Mouse (Mus musculus): Measurements from ENCODE around the gene Kcnip4. TPM values are rescaled to one million over a fixed set of nuclear protein-coding genes. Genes with fewer than 3 reads are reported as not detected.

Gene Kcnip4
- polyA plus RNA-seq, 1 experiment: not detected

- no peak overlapping the region for H3K4me3 ChIP-seq (replicated peaks)
- no peaks in the 10 kb centered on the region for H3K36me3 ChIP-seq (ENCODE audit: control insufficient read depth)
- no peaks in the 10 kb centered on the region; the same call in 1 of the 2 replicates for H3K9me3 ChIP-seq (ENCODE audit: control insufficient read depth, low read length)
- TF ChIP-seq GATA1 (IDR thresholded peaks at IDR 0.05; ENCODE audit: low read length) (no peak), TAL1 (IDR thresholded peaks at IDR 0.05; ENCODE audit: low read length) (no peak)
- H3K27me3 ChIP-seq (ENCODE audit: control insufficient read depth): no peaks in the 10 kb centered on the region
- H3K4me1 ChIP-seq (ENCODE audit: control insufficient read depth): no peaks in the 10 kb centered on the region
These were observed 26.0 kb downstream of the Kcnip4 start for GRCm38 (mm10) chr5:49498743-49499142.

GRCm38 (mm10) chr5:49487270-49487669 is 37.4 kb downstream of the Kcnip4 start:
- no peaks in the 10 kb centered on the region for H3K4me1 ChIP-seq (ENCODE audit: control insufficient read depth)
- no peaks in the 10 kb centered on the region for H3K27me3 ChIP-seq (ENCODE audit: control insufficient read depth)
- no peak for TF ChIP-seq TAL1 (IDR thresholded peaks at IDR 0.05; ENCODE audit: low read length)
- no peak for TF ChIP-seq GATA1 (IDR thresholded peaks at IDR 0.05; ENCODE audit: low read length)
- H3K9me3 ChIP-seq (ENCODE audit: control insufficient read depth, low read length): 0 out of 2 replicates have a peak, but pooled peaks cover 2% of the 10 kb centered on the region
- no peaks in the 10 kb centered on the region for H3K36me3 ChIP-seq (ENCODE audit: control insufficient read depth)
- no peak overlapping the region for H3K4me3 ChIP-seq (replicated peaks)

DNA sequence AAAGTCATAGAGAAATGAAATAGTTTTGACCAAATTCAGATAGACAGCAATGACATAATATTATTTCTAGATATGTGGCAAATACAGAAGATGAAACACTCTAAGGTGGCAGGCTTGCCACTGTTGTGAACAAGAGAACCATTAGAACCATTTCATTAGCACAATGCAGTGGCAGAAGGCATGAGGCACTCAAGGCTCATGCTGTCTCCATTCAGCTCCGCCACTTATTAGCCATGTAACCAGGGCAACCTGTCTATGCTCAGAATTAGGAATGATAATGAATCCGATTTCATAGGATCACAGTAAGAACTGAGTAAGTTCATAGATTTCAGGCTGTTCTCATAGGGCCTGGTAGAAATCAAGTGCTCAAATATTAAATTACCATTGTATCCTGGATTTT is 54.0 kb downstream of the Kcnip4 start:
- Histone ChIP-seq H3K36me3 (ENCODE audit: control insufficient read depth) (no peaks in the 10 kb centered on the region), H3K4me1 (ENCODE audit: control insufficient read depth) (no peaks in the 10 kb centered on the region), H3K27me3 (ENCODE audit: control insufficient read depth) (no peaks in the 10 kb centered on the region), H3K9me3 (ENCODE audit: control insufficient read depth, low read length) (no peaks in the 10 kb centered on the region), H3K4me3 (replicated peaks) (no peak overlapping the region)
- no peak for TF ChIP-seq GATA1 (IDR thresholded peaks at IDR 0.05; ENCODE audit: low read length)
- no peak for TF ChIP-seq TAL1 (IDR thresholded peaks at IDR 0.05; ENCODE audit: low read length)

DNA sequence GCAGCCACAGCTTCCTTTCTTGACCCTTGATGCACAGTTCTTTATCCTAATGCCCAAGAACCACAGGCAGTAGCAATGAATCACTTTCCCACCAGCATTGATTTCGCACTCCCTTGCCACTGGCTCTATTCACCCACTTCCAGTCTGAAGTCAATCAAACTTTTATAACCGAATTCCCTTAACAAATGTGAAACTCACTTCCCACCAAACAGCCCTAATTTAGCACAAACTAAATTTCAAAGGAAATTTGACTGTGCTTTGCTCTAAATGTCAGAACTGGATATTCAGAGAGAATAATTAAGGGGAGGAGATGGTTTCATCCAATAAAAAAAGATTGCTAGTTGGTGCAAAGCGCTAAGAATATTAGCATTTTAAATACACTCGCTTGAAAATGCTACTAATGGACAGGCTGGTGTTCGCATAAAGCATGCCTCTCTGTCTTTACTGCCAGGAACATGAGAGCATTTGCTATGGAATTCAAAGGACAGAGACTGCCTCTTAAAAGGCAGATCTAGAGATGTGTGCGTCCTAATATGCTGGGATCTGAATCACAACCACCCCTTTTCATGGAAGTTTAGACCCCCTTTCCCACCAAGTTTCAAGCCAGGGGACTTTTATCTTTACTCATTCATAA is 63.9 kb downstream of the Kcnip4 start:
- no peak overlapping the region for H3K4me3 ChIP-seq (replicated peaks)
- H3K4me1 ChIP-seq (ENCODE audit: control insufficient read depth): no peaks in the 10 kb centered on the region
- no peaks in the 10 kb centered on the region for H3K9me3 ChIP-seq (ENCODE audit: control insufficient read depth, low read length)
- TF ChIP-seq GATA1 (IDR thresholded peaks at IDR 0.05; ENCODE audit: low read length): no peak
- no peak for TF ChIP-seq TAL1 (IDR thresholded peaks at IDR 0.05; ENCODE audit: low read length)
- H3K27me3 ChIP-seq (ENCODE audit: control insufficient read depth): no peaks in the 10 kb centered on the region
- no peaks in the 10 kb centered on the region for H3K36me3 ChIP-seq (ENCODE audit: control insufficient read depth)

DNA sequence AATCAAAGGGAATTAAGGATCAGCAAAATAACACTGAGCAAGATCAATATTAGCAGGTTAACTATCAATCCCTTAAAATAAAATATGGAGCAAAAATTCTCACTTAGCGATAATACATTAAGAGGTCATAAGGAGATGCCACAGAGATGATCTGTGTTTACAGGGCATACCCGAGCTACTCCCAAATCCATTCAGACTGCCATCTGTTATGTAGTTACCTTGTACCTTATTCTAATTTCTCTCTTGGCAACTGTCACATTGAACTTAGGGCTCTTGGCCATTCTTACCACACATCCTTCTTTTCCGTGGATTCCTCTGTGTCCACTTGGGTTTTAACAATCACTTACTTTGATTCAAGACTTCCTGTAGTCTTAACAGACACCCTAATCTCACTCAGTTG is 71.6 kb downstream of the Kcnip4 start:
- TF ChIP-seq GATA1 (IDR thresholded peaks at IDR 0.05; ENCODE audit: low read length) (no peak), TAL1 (IDR thresholded peaks at IDR 0.05; ENCODE audit: low read length) (no peak)
- Histone ChIP-seq H3K4me3 (replicated peaks) (no peak overlapping the region), H3K9me3 (ENCODE audit: control insufficient read depth, low read length) (no peaks in the 10 kb centered on the region), H3K27me3 (ENCODE audit: control insufficient read depth) (no peaks in the 10 kb centered on the region), H3K4me1 (ENCODE audit: control insufficient read depth) (no peaks in the 10 kb centered on the region), H3K36me3 (ENCODE audit: control insufficient read depth) (no peaks in the 10 kb centered on the region)

DNA sequence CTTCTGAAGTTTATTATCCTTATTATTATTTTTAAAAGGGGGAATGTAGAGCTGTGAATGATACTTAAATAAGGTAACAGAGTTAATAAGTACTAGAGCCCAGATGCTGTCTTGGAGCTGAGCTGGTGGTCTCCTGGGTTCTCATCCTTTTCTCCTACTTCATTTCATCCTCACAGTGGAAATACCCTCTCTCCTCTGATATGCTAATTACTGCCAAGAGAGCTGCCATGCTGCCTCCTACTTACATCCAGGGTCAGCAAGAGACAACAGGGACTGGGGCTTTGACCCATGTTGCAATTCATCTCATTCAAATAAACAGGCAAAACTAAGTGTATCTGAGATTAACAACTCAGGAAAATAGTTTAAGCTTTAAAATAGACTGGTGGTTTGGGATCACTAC is 73.4 kb downstream of the Kcnip4 start:
- no peaks in the 10 kb centered on the region for H3K9me3 ChIP-seq (ENCODE audit: control insufficient read depth, low read length)
- H3K27me3 ChIP-seq (ENCODE audit: control insufficient read depth): no peaks in the 10 kb centered on the region
- TF ChIP-seq GATA1 (IDR thresholded peaks at IDR 0.05; ENCODE audit: low read length) (no peak), TAL1 (IDR thresholded peaks at IDR 0.05; ENCODE audit: low read length) (no peak)
- H3K4me1 ChIP-seq (ENCODE audit: control insufficient read depth): no peaks in the 10 kb centered on the region
- no peak overlapping the region for H3K4me3 ChIP-seq (replicated peaks)
- no peaks in the 10 kb centered on the region for H3K36me3 ChIP-seq (ENCODE audit: control insufficient read depth)

- no peak for TF ChIP-seq GATA1 (IDR thresholded peaks at IDR 0.05; ENCODE audit: low read length)
- TF ChIP-seq TAL1 (IDR thresholded peaks at IDR 0.05; ENCODE audit: low read length): no peak
- H3K27me3 ChIP-seq (ENCODE audit: control insufficient read depth): no peaks in the 10 kb centered on the region
- no peaks in the 10 kb centered on the region for H3K9me3 ChIP-seq (ENCODE audit: control insufficient read depth, low read length)
- no peaks in the 10 kb centered on the region for H3K36me3 ChIP-seq (ENCODE audit: control insufficient read depth)
- no peak overlapping the region for H3K4me3 ChIP-seq (replicated peaks)
- H3K4me1 ChIP-seq (ENCODE audit: control insufficient read depth): no peaks in the 10 kb centered on the region
These were observed 73.8 kb downstream of the Kcnip4 start for GRCm38 (mm10) chr5:49450876-49451275.

DNA sequence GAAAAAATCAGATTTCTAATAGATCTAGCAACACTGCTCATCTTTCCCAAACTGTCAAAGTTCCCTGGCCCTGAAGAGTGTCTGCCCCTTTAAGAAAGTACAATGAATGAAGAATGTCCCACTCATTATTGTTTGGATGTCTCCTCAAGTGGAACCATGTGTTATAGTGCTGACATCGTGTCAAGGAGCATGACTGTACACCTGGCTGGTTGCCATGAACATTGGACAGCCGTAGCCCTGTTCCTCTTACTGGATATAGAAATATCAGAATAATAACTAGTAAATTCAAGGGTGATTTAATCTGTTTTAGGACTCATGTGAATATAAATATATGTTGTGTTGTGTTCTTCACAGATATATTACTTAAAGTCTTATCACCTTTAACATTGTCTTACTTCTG is 87.5 kb downstream of the Kcnip4 start:
- Histone ChIP-seq H3K4me3 (replicated peaks) (no peak overlapping the region), H3K9me3 (ENCODE audit: control insufficient read depth, low read length) (no peaks in the 10 kb centered on the region), H3K36me3 (ENCODE audit: control insufficient read depth) (no peaks in the 10 kb centered on the region), H3K4me1 (ENCODE audit: control insufficient read depth) (no peaks in the 10 kb centered on the region), H3K27me3 (ENCODE audit: control insufficient read depth) (no peaks in the 10 kb centered on the region)
- TF ChIP-seq GATA1 (IDR thresholded peaks at IDR 0.05; ENCODE audit: low read length) (no peak), TAL1 (IDR thresholded peaks at IDR 0.05; ENCODE audit: low read length) (no peak)

DNA sequence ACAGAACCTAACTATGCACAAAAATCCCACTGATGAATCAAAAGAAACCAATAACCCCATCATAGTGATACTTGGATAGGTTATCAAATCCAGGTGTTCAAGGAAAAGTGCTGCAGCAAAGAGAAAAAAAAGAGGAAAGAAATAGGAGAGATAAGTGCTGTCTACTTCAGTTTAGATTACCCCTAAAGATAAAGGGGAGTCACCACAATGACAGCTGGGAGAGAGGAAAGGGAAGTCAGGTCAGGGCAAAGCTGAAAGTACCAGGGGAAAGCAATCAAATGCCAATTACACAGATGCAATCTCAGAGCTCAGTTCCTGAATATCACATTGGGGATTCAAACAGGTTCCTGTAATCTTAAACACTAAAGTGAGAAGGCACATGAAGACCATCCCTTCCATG is 97.0 kb downstream of the Kcnip4 start:
- H3K27me3 ChIP-seq (ENCODE audit: control insufficient read depth): no peaks in the 10 kb centered on the region
- no peaks in the 10 kb centered on the region for H3K36me3 ChIP-seq (ENCODE audit: control insufficient read depth)
- no peaks in the 10 kb centered on the region for H3K9me3 ChIP-seq (ENCODE audit: control insufficient read depth, low read length)
- no peaks in the 10 kb centered on the region for H3K4me1 ChIP-seq (ENCODE audit: control insufficient read depth)
- no peak for TF ChIP-seq GATA1 (IDR thresholded peaks at IDR 0.05; ENCODE audit: low read length)
- TF ChIP-seq TAL1 (IDR thresholded peaks at IDR 0.05; ENCODE audit: low read length): no peak
- no peak overlapping the region for H3K4me3 ChIP-seq (replicated peaks)

- Histone ChIP-seq H3K36me3 (ENCODE audit: control insufficient read depth) (no peaks in the 10 kb centered on the region), H3K27me3 (ENCODE audit: control insufficient read depth) (no peaks in the 10 kb centered on the region), H3K9me3 (ENCODE audit: control insufficient read depth, low read length) (no peaks in the 10 kb centered on the region), H3K4me1 (ENCODE audit: control insufficient read depth) (no peaks in the 10 kb centered on the region), H3K4me3 (replicated peaks) (no peak overlapping the region)
- TF ChIP-seq TAL1 (IDR thresholded peaks at IDR 0.05; ENCODE audit: low read length) (no peak), GATA1 (IDR thresholded peaks at IDR 0.05; ENCODE audit: low read length) (no peak)
These were observed 105.0 kb downstream of the Kcnip4 start for GRCm38 (mm10) chr5:49419707-49420106.
